Mouse (Mus musculus) liver, adult 2 months (tissue): ENCODE data around the gene Chst5.

Experiments used
- CTCF ChIP-seq: fragments of 200-500 bp; IDR thresholded peaks from 2 replicates; pipeline ENCODE4 v1.5.1; 2011; ENCODE audit warnings: low read depth, low read length, control low read depth
- POLR2A ChIP-seq: fragments of 200-500 bp; IDR thresholded peaks from 2 replicates; pipeline ENCODE4 v1.6.1; 2011; ENCODE audit warnings: low read length, control low read depth; ENCODE audit not compliant: insufficient read depth; ENCODE audit errors: extremely low read depth

- TF ChIP-seq POLR2A (no peak), CTCF (no peak)
Measured at GRCm38 (mm10) chr8:111892615-111893014, 17.6 kb downstream of the Chst5 start.
